Mouse (Mus musculus) MEL (cell line): ENCODE data around the gene Gnaz. TPM values are rescaled to one million over a fixed set of nuclear protein-coding genes. Genes with fewer than 3 reads are reported as not detected.

Experiments used
- DNase-seq: peaks from one replicate; pipeline ENCODE4 v3.0.0; 2011; ENCODE audit warnings: low read depth, low spot score
- H3K27ac ChIP-seq: 2 replicates; pipeline ENCODE4 v1.5.1; 2012; ENCODE audit warnings: low read depth, mild to moderate bottlenecking, control low read depth, low read length, moderate library complexity; ENCODE audit not compliant: control insufficient read depth
- H3K27me3 ChIP-seq, 2 experiments: fragments of 150-350 bp in 1 of 2; sonication (generic) in 1 of 2; 2 replicates each; pipeline ENCODE4 v1.6.1; 2012; ENCODE audit warnings: low read length in 2 of 2, mild to moderate bottlenecking in 2 of 2, improper control_type of control experiment in 1 of 2, moderate library complexity in 1 of 2; ENCODE audit not compliant: insufficient read depth in 2 of 2, control insufficient read depth in 1 of 2
- H3K36me3 ChIP-seq, 2 experiments: 2 replicates each; pipeline ENCODE4 v1.6.1; 2012 to 2014; ENCODE audit warnings: low read length in 2 of 2, improper control_type of control experiment in 1 of 2, inconsistent platforms in 1 of 2, mild to moderate bottlenecking in 1 of 2; ENCODE audit not compliant: insufficient read depth in 2 of 2, control insufficient read depth in 1 of 2
- H3K4me1 ChIP-seq, 2 experiments: fragments of 150-350 bp in 1 of 2; sonication (generic) in 1 of 2; 2 replicates each; pipeline ENCODE4 v1.6.1; 2012; ENCODE audit warnings: low read length in 2 of 2, improper control_type of control experiment in 1 of 2, mild to moderate bottlenecking in 1 of 2; ENCODE audit not compliant: insufficient read depth in 2 of 2, control insufficient read depth in 1 of 2
- H3K4me3 ChIP-seq, 2 experiments: fragments of 150-350 bp in 1 of 2; sonication (generic) in 1 of 2; 2 replicates each; pipeline ENCODE4 v1.5.1; 2012; ENCODE audit warnings: low read depth in 2 of 2, low read length in 2 of 2, mild to moderate bottlenecking in 2 of 2, moderate library complexity in 2 of 2, control low read depth in 1 of 2, improper control_type of control experiment in 1 of 2; ENCODE audit not compliant: control insufficient read depth in 1 of 2, insufficient read depth in 1 of 2
- H3K79me2 ChIP-seq: 2 replicates; pipeline ENCODE4 v1.6.1; 2012; ENCODE audit warnings: mild to moderate bottlenecking, low read length, moderate library complexity; ENCODE audit not compliant: control insufficient read depth, poor library complexity, insufficient read depth
- H3K9ac ChIP-seq: 2 replicates; pipeline ENCODE4 v1.6.1; 2012; ENCODE audit warnings: low read depth, mild to moderate bottlenecking, control low read depth, low read length, moderate library complexity; ENCODE audit not compliant: control insufficient read depth, poor library complexity, severe bottlenecking
- H3K9me3 ChIP-seq: fragments of 150-350 bp; sonication (generic); replicated peaks from 2 replicates; pipeline ENCODE4 v1.6.1; 2012; ENCODE audit warnings: mild to moderate bottlenecking, low read length, improper control_type of control experiment, moderate library complexity; ENCODE audit not compliant: insufficient read depth
- ETS1 ChIP-seq: IDR thresholded peaks from 2 replicates; pipeline ENCODE4 v1.6.1; 2012; ENCODE audit warnings: low read depth, mild to moderate bottlenecking, inconsistent platforms, low read length, improper control_type of control experiment, moderate library complexity
- GABPA ChIP-seq: IDR thresholded peaks from 2 replicates; pipeline ENCODE4 v1.6.1; 2012; ENCODE audit warnings: low read depth, mild to moderate bottlenecking, inconsistent platforms, low read length, improper control_type of control experiment, moderate library complexity
- JUND ChIP-seq: IDR thresholded peaks from 2 replicates; pipeline ENCODE4 v1.6.1; 2011; ENCODE audit warnings: low read depth, mild to moderate bottlenecking, improper control_type of control experiment, low read length
- KAT2A ChIP-seq: conservative IDR thresholded peaks from 2 replicates; pipeline ENCODE4 v1.6.1; 2012; ENCODE audit warnings: low read depth, low read length, improper control_type of control experiment, inconsistent platforms
- MAFK ChIP-seq: IDR thresholded peaks from 2 replicates; pipeline ENCODE4 v1.6.1; 2011; ENCODE audit warnings: low read depth, mild to moderate bottlenecking, low read length, improper control_type of control experiment, borderline replicate concordance
- MYB ChIP-seq: IDR thresholded peaks from 2 replicates; pipeline ENCODE4 v1.6.1; 2011; ENCODE audit warnings: mild to moderate bottlenecking, low read depth, low read length, improper control_type of control experiment
- MYC ChIP-seq: IDR thresholded peaks from 2 replicates; pipeline ENCODE4 v1.6.1; 2011; ENCODE audit warnings: low read depth, mild to moderate bottlenecking, low read length, improper control_type of control experiment, moderate library complexity
- NELFE ChIP-seq: IDR thresholded peaks from 2 replicates; pipeline ENCODE4 v1.6.1; 2011; ENCODE audit warnings: low read depth, low read length, improper control_type of control experiment
- NRF1 ChIP-seq: IDR thresholded peaks from 2 replicates; pipeline ENCODE4 v1.6.1; 2014; ENCODE audit warnings: low read depth, mild to moderate bottlenecking, inconsistent platforms, low read length, improper control_type of control experiment, moderate library complexity; ENCODE audit not compliant: poor library complexity, insufficient read depth, severe bottlenecking
- POLR2A ChIP-seq, 2 experiments: IDR thresholded peaks; 2 replicates each; pipeline ENCODE4 v1.6.1; 2011 to 2012; ENCODE audit warnings: low read length in 2 of 2, mild to moderate bottlenecking in 2 of 2, control low read depth in 1 of 2, improper control_type of control experiment in 1 of 2, low read depth in 1 of 2, moderate library complexity in 1 of 2; ENCODE audit not compliant: control insufficient read depth in 1 of 2, insufficient read depth in 1 of 2, poor library complexity in 1 of 2
- POLR2AphosphoS2 ChIP-seq: IDR thresholded peaks from 2 replicates; pipeline ENCODE4 v1.6.1; 2011; ENCODE audit warnings: low read length, improper control_type of control experiment
- RAD21 ChIP-seq: IDR thresholded peaks from 2 replicates; pipeline ENCODE4 v1.6.1; 2011; ENCODE audit warnings: mild to moderate bottlenecking, low read depth, low read length, improper control_type of control experiment
- RCOR1 ChIP-seq: IDR thresholded peaks from 2 replicates; pipeline ENCODE4 v1.6.1; 2012; ENCODE audit warnings: low read depth, mild to moderate bottlenecking, inconsistent platforms, low read length, improper control_type of control experiment
- SIN3A ChIP-seq: IDR thresholded peaks from 2 replicates; pipeline ENCODE4 v1.6.1; 2012; ENCODE audit warnings: low read length, improper control_type of control experiment, inconsistent platforms
- SMC3 ChIP-seq: IDR thresholded peaks from 2 replicates; pipeline ENCODE4 v1.6.1; 2011; ENCODE audit warnings: low read depth, low read length, improper control_type of control experiment
- TBP ChIP-seq: IDR thresholded peaks from 2 replicates; pipeline ENCODE4 v1.8.0; 2011; ENCODE audit warnings: low read depth, low read length, improper control_type of control experiment
- TCF12 ChIP-seq: IDR thresholded peaks from 2 replicates; pipeline ENCODE4 v1.6.1; 2014; ENCODE audit warnings: low read depth, mild to moderate bottlenecking, inconsistent platforms, low read length, improper control_type of control experiment, moderate library complexity
- UBTF ChIP-seq: IDR thresholded peaks from 2 replicates; pipeline ENCODE4 v1.6.1; 2012; ENCODE audit warnings: low read depth, mild to moderate bottlenecking, inconsistent platforms, low read length, improper control_type of control experiment, moderate library complexity, borderline replicate concordance; ENCODE audit not compliant: insufficient read depth
- USF1 ChIP-seq: IDR thresholded peaks from 2 replicates; pipeline ENCODE4 v1.6.1; 2014; ENCODE audit warnings: low read depth, mild to moderate bottlenecking, inconsistent platforms, low read length, improper control_type of control experiment, moderate library complexity
- USF2 ChIP-seq, 2 experiments: IDR thresholded peaks; 2 replicates each; pipeline ENCODE4 v1.6.1; 2011 to 2012; ENCODE audit warnings: improper control_type of control experiment in 2 of 2, low read length in 2 of 2, borderline replicate concordance in 1 of 2, inconsistent platforms in 1 of 2, low read depth in 1 of 2, mild to moderate bottlenecking in 1 of 2; ENCODE audit not compliant: insufficient read depth in 1 of 2
- ZNF384 ChIP-seq: IDR thresholded peaks from 2 replicates; pipeline ENCODE4 v1.6.1; 2012; ENCODE audit warnings: low read depth, mild to moderate bottlenecking, inconsistent platforms, low read length, improper control_type of control experiment
- polyA plus RNA-seq, 2 experiments: library from polyadenylated mRNA; stranded (reverse) in 1 of 2; unstranded in 1 of 2; fragments of >175 nt in 1 of 2; fragments of >200 nt in 1 of 2; gene quantifications; 2 replicates each; pipeline versions ENCODE4 v1.2.1 to v1.2.4; 2012; ENCODE audit warnings: low replicate concordance in 2 of 2, low read depth in 1 of 2; ENCODE audit not compliant: insufficient read length in 2 of 2, insufficient read depth in 1 of 2, missing spikeins in 1 of 2
- total RNA-seq: library from RNA; depleted of rRNA; stranded (reverse); fragments of 300-350 nt; gene quantifications from 2 replicates; pipeline ENCODE4 v1.2.3, GENCODE M21; 2012

The Gnaz gene
- total and polyA plus RNA-seq, 3 experiments = not detected

DNA sequence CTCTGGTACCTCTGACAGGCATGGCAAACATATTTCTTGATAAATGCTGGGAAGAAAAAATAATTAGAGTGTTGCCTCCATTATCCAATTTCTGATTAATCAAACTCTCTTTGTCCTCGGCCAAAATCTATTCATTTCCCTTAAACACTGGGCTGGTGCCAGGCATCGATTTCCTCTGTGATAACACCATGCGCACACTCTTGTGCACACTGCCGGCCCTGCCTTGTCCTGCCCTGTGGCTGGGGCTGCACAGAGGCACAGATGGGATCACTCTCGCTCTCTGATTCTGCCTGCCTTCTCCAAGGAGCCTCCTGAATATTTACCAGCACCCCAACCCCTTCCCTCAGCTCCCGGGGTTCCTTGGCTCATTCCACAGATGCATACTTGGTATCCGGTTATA lies 8.6 kb downstream of the Gnaz start:
- no peak for DNase-seq
- no peak overlapping the region for H3K4me3 ChIP-seq
- no peak overlapping the region for H3K9ac ChIP-seq
- H3K27ac ChIP-seq = no peak overlapping the region
- no peaks in the 10 kb centered on the region for H3K79me2 ChIP-seq
- no peaks in the 10 kb centered on the region for H3K9me3 ChIP-seq
- H3K36me3 ChIP-seq = no peaks in the 10 kb centered on the region
- TF ChIP-seq RAD21 = no peak
- no peak for TF ChIP-seq GABPA
- TF ChIP-seq TCF12 = no peak
- no peak for TF ChIP-seq MYB
- no peak for TF ChIP-seq RCOR1
- no peak for TF ChIP-seq KAT2A
- TF ChIP-seq POLR2A (IDR thresholded peaks at IDR 0.05; ENCODE audit: control insufficient read depth in 1 of 2, insufficient read depth in 1 of 2, low read depth in 1 of 2, low read length in 2 of 2, poor library complexity in 1 of 2) = no peak
- TF ChIP-seq NRF1 = no peak
- no peak for TF ChIP-seq USF2 (IDR thresholded peaks at IDR 0.05; ENCODE audit: borderline replicate concordance in 1 of 2, insufficient read depth in 1 of 2, low read depth in 1 of 2, low read length in 2 of 2)
- TF ChIP-seq SIN3A = no peak
- H3K4me1 ChIP-seq = no peaks in the 10 kb centered on the region
- no peaks in the 10 kb centered on the region for H3K27me3 ChIP-seq

DNA sequence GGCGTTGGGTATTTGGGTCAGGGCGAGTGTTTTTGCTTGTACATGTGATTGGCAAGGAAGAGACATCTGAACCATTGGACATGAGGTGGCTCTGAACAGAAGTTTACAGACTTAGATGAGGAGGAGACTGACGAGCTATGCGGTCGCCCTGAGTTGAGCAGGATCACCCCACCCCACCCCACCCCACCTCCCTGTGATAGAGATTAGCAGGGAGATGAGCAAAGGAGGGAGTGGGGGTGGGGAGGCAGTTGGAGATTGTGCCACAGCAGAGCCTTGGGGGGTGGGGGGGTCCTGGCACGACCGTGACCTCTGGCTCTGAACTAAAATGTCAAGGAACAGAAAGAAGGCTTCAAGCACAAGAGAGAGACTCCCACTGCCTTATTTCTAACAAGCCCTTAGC lies 9.5 kb downstream of the Gnaz start:
- no peak overlapping the region for H3K4me3 ChIP-seq
- no peaks in the 10 kb centered on the region for H3K27me3 ChIP-seq
- no peaks in the 10 kb centered on the region for H3K9me3 ChIP-seq
- no peaks in the 10 kb centered on the region for H3K36me3 ChIP-seq
- no peak for DNase-seq
- H3K27ac ChIP-seq = no peak overlapping the region
- no peak overlapping the region for H3K9ac ChIP-seq
- H3K4me1 ChIP-seq = no peaks in the 10 kb centered on the region
- TF ChIP-seq ETS1 (no peak), RCOR1 (no peak), POLR2AphosphoS2 (no peak), UBTF (no peak), MYC (no peak), NELFE (no peak), USF2 (IDR thresholded peaks at IDR 0.05; ENCODE audit: borderline replicate concordance in 1 of 2, insufficient read depth in 1 of 2, low read depth in 1 of 2, low read length in 2 of 2) (no peak)
- no peaks in the 10 kb centered on the region for H3K79me2 ChIP-seq

GRCm38 (mm10) chr10:74978056-74978455 lies 11.1 kb downstream of the Gnaz start:
- H3K27me3 ChIP-seq = no peaks in the 10 kb centered on the region
- no peaks in the 10 kb centered on the region for H3K79me2 ChIP-seq
- H3K27ac ChIP-seq = no peak overlapping the region
- TF ChIP-seq POLR2AphosphoS2 (no peak), USF1 (no peak), JUND (no peak), TBP (no peak), POLR2A (IDR thresholded peaks at IDR 0.05; ENCODE audit: control insufficient read depth in 1 of 2, insufficient read depth in 1 of 2, low read depth in 1 of 2, low read length in 2 of 2, poor library complexity in 1 of 2) (no peak), GABPA (no peak), MYB (no peak), NRF1 (no peak), MAFK (no peak), USF2 (IDR thresholded peaks at IDR 0.05; ENCODE audit: borderline replicate concordance in 1 of 2, insufficient read depth in 1 of 2, low read depth in 1 of 2, low read length in 2 of 2) (no peak), NELFE (no peak), SMC3 (no peak), ZNF384 (no peak)
- H3K9me3 ChIP-seq = no peaks in the 10 kb centered on the region
- H3K9ac ChIP-seq = no peak overlapping the region
- DNase-seq = no peak
- H3K36me3 ChIP-seq = no peaks in the 10 kb centered on the region
- H3K4me1 ChIP-seq = no peaks in the 10 kb centered on the region
- no peak overlapping the region for H3K4me3 ChIP-seq
